Mouse (Mus musculus): Measurements from ENCODE around the gene F5.
A peak's percentile ranks its signal among the peaks of the same experiment; 100 is the strongest.

The F5 gene

GRCm38 (mm10) chr1:164233447-164233846 lies 81.8 kb downstream of the F5 start:
- no peak for DNase-seq (ENCODE audit: low spot score in 2 of 2)

GRCm38 (mm10) chr1:164235078-164235477 lies 83.4 kb downstream of the F5 start:
- no peak for DNase-seq (ENCODE audit: low spot score in 2 of 2)

GRCm38 (mm10) chr1:164236078-164236477 lies 84.4 kb downstream of the F5 start:
- DNase-seq (ENCODE audit: low spot score in 2 of 2): no peak

DNA sequence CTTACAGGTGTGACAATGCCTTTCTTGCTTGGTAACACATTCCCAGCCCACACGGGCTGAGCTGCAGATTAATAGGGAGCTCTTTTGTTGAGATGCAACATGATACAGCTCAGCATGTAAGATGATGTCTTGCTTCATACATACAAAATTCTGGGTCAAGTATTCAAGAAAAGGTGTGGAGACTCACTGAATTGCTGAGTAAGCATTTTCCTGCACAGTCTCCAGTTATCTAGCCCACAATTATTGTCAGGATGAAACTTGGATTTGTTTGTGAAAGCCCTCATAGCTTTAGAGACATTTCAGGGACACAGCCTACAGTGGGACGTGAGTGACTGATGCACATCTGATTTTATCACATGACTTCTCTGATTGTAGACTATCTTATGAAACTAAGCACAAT lies 89.9 kb downstream of the F5 start:
- DNase-seq (ENCODE audit: low spot score in 2 of 2): no peak

DNA sequence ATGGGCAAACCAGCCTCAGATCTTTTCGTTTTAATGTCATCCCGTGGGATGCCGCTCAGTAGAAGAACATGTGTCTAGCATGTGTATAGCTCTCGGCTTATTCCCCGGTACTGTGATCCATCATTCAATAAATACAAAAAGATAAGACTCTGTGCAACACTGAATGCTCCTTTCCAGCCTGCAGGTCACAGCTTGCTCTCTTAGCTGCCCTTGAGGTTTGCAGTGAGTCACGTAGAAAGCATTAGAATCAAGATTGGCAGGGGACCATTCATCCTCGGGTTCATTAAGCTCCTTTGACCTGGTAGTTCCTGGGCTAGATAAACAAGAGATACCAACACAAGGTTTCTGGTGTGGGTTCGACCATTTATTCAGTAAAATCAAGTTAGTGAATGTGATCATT lies 91.2 kb downstream of the F5 start:
- no peak for DNase-seq (ENCODE audit: low spot score in 2 of 2)

GRCm38 (mm10) chr1:164247442-164247841 lies 95.8 kb downstream of the F5 start:
- no peak for DNase-seq (ENCODE audit: low spot score in 2 of 2)

DNA sequence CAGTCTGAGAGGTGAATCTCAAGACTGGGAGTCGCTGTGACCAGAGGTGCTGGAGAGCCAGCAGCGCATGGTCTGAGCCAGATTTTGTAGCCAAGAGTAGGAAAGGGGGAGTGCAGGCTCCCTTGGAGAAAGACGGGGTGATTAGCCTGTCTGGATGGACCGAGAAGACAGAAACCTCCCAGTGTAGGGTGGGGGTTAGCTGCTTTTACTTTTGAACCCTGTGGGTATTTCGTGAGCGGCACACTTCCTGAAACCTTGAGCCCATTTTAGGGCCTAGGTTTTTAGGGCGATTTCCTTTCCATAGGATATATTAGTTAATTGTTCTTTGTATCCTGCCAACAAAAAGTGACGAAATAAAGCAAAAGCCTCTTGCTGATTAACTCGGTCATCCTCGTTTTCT lies 96.3 kb downstream of the F5 start:
- peak in 1 of 2 experiments; percentile 2 for DNase-seq (ENCODE audit: low spot score in 2 of 2)

- peak; percentile 95 to 96 for DNase-seq (ENCODE audit: low spot score in 2 of 2)
Observed at GRCm38 (mm10) chr1:164248465-164249331, 97.1 kb downstream of the F5 start, which contains the start of gene Slc19a2. TSS of gene Slc19a2 (plus strand) at chr1:164249046.

GRCm38 (mm10) chr1:164249332-164249711 lies 97.7 kb downstream of the F5 start:
- DNase-seq (ENCODE audit: low spot score in 2 of 2): no peak

DNA sequence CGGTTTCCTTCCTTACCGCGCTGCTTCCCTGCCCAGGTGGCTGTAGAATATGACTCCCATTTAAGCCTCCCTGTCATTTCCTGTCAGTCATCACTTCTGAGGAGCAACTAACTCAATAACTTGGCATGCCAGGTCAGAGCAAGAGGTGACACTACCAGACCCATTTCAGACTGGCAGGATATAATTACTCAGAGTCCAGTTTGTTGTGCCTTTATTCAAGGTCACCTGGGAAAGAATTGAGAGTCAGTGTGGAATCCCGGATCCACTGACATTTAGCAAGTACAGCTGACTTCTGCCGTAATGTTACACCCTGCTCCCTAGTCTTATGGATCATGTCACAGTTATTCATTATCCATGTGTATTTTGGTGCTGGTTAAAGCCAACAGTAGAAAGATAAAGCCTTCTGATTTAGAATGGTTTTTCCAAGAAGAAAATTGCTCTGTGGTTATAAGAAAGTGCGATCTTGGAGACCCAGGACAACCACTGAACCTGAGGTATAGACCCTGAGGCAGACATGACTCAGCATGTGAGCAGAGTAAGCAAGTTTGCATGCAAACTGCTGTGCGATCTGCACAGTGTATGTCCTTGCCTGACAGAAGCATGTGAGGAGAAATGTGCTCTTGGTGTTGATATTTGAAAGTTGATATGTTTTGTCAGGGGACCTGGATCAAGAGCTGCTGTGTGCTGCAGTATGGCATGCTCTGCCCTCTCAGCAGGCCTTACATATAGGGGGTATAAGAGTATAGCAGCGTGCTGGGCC lies 98.9 kb downstream of the F5 start:
- DNase-seq (ENCODE audit: low spot score in 2 of 2): no peak

DNA sequence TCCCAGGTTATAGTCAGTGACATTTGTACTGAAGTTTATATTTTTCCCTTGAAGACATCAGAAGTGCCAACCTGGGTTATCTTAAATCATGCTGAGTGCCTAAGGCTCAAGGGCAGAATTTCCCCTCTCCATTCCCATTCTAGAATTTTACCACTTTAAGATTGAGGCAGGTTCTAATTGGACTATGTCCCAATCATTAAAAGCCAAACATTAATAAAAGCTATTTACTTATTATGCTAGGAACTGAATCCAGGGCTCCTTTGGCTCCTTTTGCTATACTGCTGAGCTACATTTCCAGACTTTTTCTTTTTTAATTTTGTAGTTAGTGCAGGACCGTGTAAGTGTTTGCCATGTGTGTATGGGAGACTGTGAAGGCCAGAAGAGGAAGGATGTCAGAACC lies 99.8 kb downstream of the F5 start:
- DNase-seq (ENCODE audit: low spot score in 2 of 2): no peak

DNA sequence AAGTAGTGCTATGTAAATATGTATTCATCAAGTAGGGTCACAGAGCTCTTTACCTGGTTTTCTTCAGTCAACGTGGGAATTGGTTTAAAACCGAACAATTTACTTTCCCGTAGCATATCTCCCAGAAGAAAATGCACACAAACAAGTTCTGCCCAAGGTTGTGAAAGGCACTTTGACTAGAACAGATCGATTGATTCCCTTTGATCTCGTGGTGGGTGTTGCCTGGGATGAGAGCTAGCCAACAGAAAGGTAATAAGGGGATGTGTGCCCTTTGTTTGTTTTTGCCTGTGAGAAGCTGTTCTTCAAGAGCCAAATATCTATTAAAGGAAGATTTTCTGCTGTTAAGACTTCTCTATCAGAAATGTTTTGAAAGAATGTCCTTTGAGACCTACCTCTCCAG lies 100.9 kb downstream of the F5 start:
- no peak for DNase-seq (ENCODE audit: low spot score in 2 of 2)

- DNase-seq (ENCODE audit: low spot score in 2 of 2): no peak
Observed at GRCm38 (mm10) chr1:164254836-164255235, 103.2 kb downstream of the F5 start.

GRCm38 (mm10) chr1:164260171-164261028 lies 108.8 kb downstream of the F5 start:
- no peak for DNase-seq (ENCODE audit: low spot score in 2 of 2)

DNA sequence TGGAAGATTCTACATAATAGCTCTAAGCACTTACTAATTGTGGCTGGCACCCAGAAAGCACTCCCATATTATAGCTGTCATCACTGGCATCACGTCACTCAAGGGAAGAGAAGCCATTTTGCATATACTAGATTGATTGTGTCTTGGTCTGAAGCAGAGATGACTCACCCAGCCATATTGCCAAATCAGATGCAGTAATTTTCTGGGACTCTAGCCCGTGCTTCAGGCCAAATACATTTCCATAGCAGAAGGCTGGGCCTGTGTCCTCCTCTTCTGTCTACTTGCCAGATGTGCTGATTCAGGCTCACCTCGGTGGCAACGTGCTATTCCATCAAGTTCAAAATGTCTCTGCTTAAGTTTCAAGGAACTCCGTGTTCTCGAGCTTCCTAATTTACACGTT lies 109.9 kb downstream of the F5 start:
- DNase-seq (ENCODE audit: low spot score in 2 of 2): no peak
